ENCODE assay signal across 18 mouse cellular contexts in genomic region chr17:50025651-50026050, GRCm38 (mm10).
DNase-seq lines count a peak whose midpoint lies in the region; ATAC-seq and TF ChIP-seq lines count a peak whose summit lies in the region.
"Had no signal": no experiment of that assay in that cellular context is flagged by ENCODE, and none has a peak within 500 bp of the region (broad histone marks: within the 10 kb centered on the region; RNA-seq: fewer than 3 reads in every experiment).

No protein-coding gene starts in this region.

- in situ Hi-C loops in CH12.LX (cut with MboI; ENCODE audit: low pct_ligation_motif_present, low pct_unique_long_range_greater_than_20kb, low sequenced_read_pairs) = no loop called here

- peak overlapping the region; percentile 76 for H3K27ac ChIP-seq in gastrocnemius, adult 2 months
- peak overlapping the region; percentile 95 for H3K27ac ChIP-seq in CH12.LX (ENCODE audit: insufficient read depth, low read depth)
- H3K27ac ChIP-seq in hindbrain, embryonic 14.5 days = no peak overlapping the region
- H3K27ac ChIP-seq: embryonic facial prominence, embryonic 10.5 days; heart, embryonic 13.5 days; hindbrain, embryonic 13.5 days; midbrain, embryonic 15.5 days; stomach, embryonic 15.5 days had no signal

- TF ChIP-seq POLR2A in CH12.LX (IDR thresholded peaks at IDR 0.05; ENCODE audit: low read depth, low read length) = no peak

- H3K27me3 ChIP-seq in CH12.LX (replicated peaks) = no peaks in the 10 kb centered on the region
- H3K27me3 ChIP-seq in hindbrain, embryonic 14.5 days (ENCODE audit: control insufficient read depth, insufficient read depth, low read length) = no peaks in the 10 kb centered on the region
- H3K27me3 ChIP-seq: heart, embryonic 13.5 days; hindbrain, embryonic 13.5 days; midbrain, embryonic 15.5 days; stomach, embryonic 15.5 days had no signal

- H3K4me2 ChIP-seq in CH12.LX (ENCODE audit: insufficient read depth, low read depth, poor library complexity, severe bottlenecking) = peak overlapping the region; percentile 2
- H3K4me2 ChIP-seq in hindbrain, embryonic 14.5 days (replicated peaks) = no peak overlapping the region
- H3K4me2 ChIP-seq: heart, embryonic 13.5 days; hindbrain, embryonic 13.5 days; midbrain, embryonic 15.5 days; stomach, embryonic 15.5 days had no signal

- dilution Hi-C loops in CH12.LX (cut with MboI; ENCODE audit: extremely low pct_ligation_motif_present, extremely low pct_unique_long_range_greater_than_20kb, low sequenced_read_pairs) = no loop called here

- 100% methylated on average over 1 of the region's 1 CpGs for WGBS in hindbrain, embryonic 14.5 days

- no peaks in the 10 kb centered on the region for H3K79me2 ChIP-seq in CH12.LX (replicated peaks; ENCODE audit: control insufficient read depth, extremely low read depth, insufficient read depth, poor library complexity, severe bottlenecking)

- peak overlapping the region; percentile 23; the same call in 1 of the 2 replicates for H3K9ac ChIP-seq in CH12.LX (ENCODE audit: insufficient read depth, low read depth)
- no peak overlapping the region for H3K9ac ChIP-seq in hindbrain, embryonic 14.5 days
- H3K9ac ChIP-seq: heart, embryonic 13.5 days; hindbrain, embryonic 13.5 days; midbrain, embryonic 15.5 days; stomach, embryonic 15.5 days had no signal

- intact Hi-C loops in gastrocnemius, adult 2 months (cut with DNase I) = no loop called here

- no peak for TF ChIP-seq RAD21 in CH12.LX (IDR thresholded peaks at IDR 0.05; ENCODE audit: low read depth, low read length)

- DNase-seq in gastrocnemius, adult 2 months = no peak
- DNase-seq in gastrocnemius, postnatal 4 days (ENCODE audit: low spot score in 2 of 2) = no peak
- DNase-seq in CH12.LX (ENCODE audit: extremely low read depth) = peak; percentile 63
- DNase-seq in retina, embryonic 14.5 days (ENCODE audit: low spot score) = no peak
- DNase-seq in lung, postnatal 25 days (ENCODE audit: low spot score) = no peak
- no peak for DNase-seq in hindbrain, embryonic 14.5 days (ENCODE audit: low spot score)
- DNase-seq: cerebellum, postnatal 14 days; gastrocnemius, postnatal 14 days; kidney, postnatal 10 days had no signal

- peak; percentile 30 to 35; a peak in 3 of 4 replicates for ATAC-seq in hematopoietic stem cell, adult 5-6 weeks (replicated peaks in 1 of 2; ENCODE audit: insufficient read depth in 1 of 2, low FRiP score in 2 of 2, low TSS enrichment in 1 of 2, low read depth in 1 of 2, poor library complexity in 2 of 2, severe bottlenecking in 2 of 2)
- peak; percentile 8 for ATAC-seq in megakaryocyte, adult 5-6 weeks (ENCODE audit: poor library complexity, severe bottlenecking)
- no peak for ATAC-seq in hindbrain, embryonic 14.5 days (ENCODE audit: low FRiP score)
- ATAC-seq: intestine, postnatal 0 days; midbrain, embryonic 15.5 days had no signal

- no peak for TF ChIP-seq EP300 in CH12.LX (IDR thresholded peaks at IDR 0.05; ENCODE audit: low read length)

- TF ChIP-seq CTCF in gastrocnemius, adult 2 months (IDR thresholded peaks at IDR 0.05) = no peak
- no peak for TF ChIP-seq CTCF in CH12.LX (conservative IDR thresholded peaks at IDR 0.05 in 1 of 2, IDR thresholded peaks at IDR 0.05 in 1 of 2; ENCODE audit: low read depth in 2 of 2, low read length in 2 of 2)

- H3K4me3 ChIP-seq in gastrocnemius, adult 2 months = no peak overlapping the region
- peak overlapping the region in 1 of 3 experiments; percentile 1 for H3K4me3 ChIP-seq in CH12.LX (replicated peaks in 1 of 3; ENCODE audit: low read depth in 2 of 3, low read length in 2 of 3, poor library complexity in 1 of 3)
- H3K4me3 ChIP-seq in hindbrain, embryonic 14.5 days (replicated peaks; ENCODE audit: low read length) = no peak overlapping the region
- H3K4me3 ChIP-seq: embryonic facial prominence, embryonic 10.5 days; heart, embryonic 13.5 days; hindbrain, embryonic 13.5 days; midbrain, embryonic 15.5 days; stomach, embryonic 15.5 days had no signal

- H3K36me3 ChIP-seq in CH12.LX (replicated peaks in 1 of 2; ENCODE audit: control insufficient read depth in 1 of 2, insufficient read depth in 1 of 2, low read length in 1 of 2) = peaks cover 12 to 29% of the 10 kb centered on the region in 2 experiments
- no peaks in the 10 kb centered on the region for H3K36me3 ChIP-seq in hindbrain, embryonic 14.5 days (replicated peaks; ENCODE audit: control insufficient read depth, insufficient read depth)
- H3K36me3 ChIP-seq: embryonic facial prominence, embryonic 10.5 days; G1E; hindbrain, embryonic 13.5 days; midbrain, embryonic 15.5 days; stomach, embryonic 15.5 days had no signal

- H3K4me1 ChIP-seq in CH12.LX (ENCODE audit: control insufficient read depth in 1 of 2, insufficient read depth in 2 of 2) = peaks cover 27 to 69% of the 10 kb centered on the region in 2 experiments
- peaks cover 13% of the 10 kb centered on the region for H3K4me1 ChIP-seq in hindbrain, embryonic 14.5 days (replicated peaks; ENCODE audit: control insufficient read depth, insufficient read depth, low read length)
- H3K4me1 ChIP-seq: stomach, embryonic 15.5 days had no signal

- peaks cover 6% of the 10 kb centered on the region for H3K9me3 ChIP-seq in CH12.LX (replicated peaks; ENCODE audit: low read length)
- H3K9me3 ChIP-seq in hindbrain, embryonic 14.5 days (ENCODE audit: control insufficient read depth, low read length) = no peaks in the 10 kb centered on the region
- H3K9me3 ChIP-seq: embryonic facial prominence, embryonic 10.5 days; heart, embryonic 13.5 days; hindbrain, embryonic 13.5 days; midbrain, embryonic 15.5 days; stomach, embryonic 15.5 days had no signal

TF ChIP-seq in CH12.LX, 34 proteins besides CTCF, POLR2A, EP300 and RAD21:
- TF ChIP-seq MYC (IDR thresholded peaks at IDR 0.05; ENCODE audit: low read depth, low read length) (0 out of 2 replicates have a peak, but pooled peaks have one; percentile 45), SIN3A (IDR thresholded peaks at IDR 0.05; ENCODE audit: low read length) (no peak; the same call in 1 of the 2 replicates), JUN (IDR thresholded peaks at IDR 0.05; ENCODE audit: insufficient read depth, low read depth, low read length) (no peak), MAX (IDR thresholded peaks at IDR 0.05; ENCODE audit: low read length) (peak; percentile 41; the same call in 1 of the 2 replicates), USF2 (conservative IDR thresholded peaks at IDR 0.05; ENCODE audit: low read depth, low read length) (0 out of 2 replicates have a peak, but pooled peaks have one; percentile 17), USF1 (IDR thresholded peaks at IDR 0.05; ENCODE audit: low read depth, low read length) (peak; percentile 57), MEF2A (IDR thresholded peaks at IDR 0.05; ENCODE audit: borderline replicate concordance, low read depth, low read length) (no peak), MAZ (IDR thresholded peaks at IDR 0.05; ENCODE audit: low read depth, low read length) (no peak; the same call in 1 of the 2 replicates)
